Mouse (Mus musculus): Measurements from ENCODE around the gene Vmn1r167.
"Not testable (repeated sequence)": the region's sequence is repeated elsewhere in the genome, so short reads cannot be mapped to it uniquely, and the experiment has no call there.

The Vmn1r167 gene

GRCm38 (mm10) chr7:23507106-23507505 is at the start of gene Vmn1r167:
TSS of gene Vmn1r167 (minus strand) at chr7:23507206.
- DNase-seq (ENCODE audit: low spot score) = not testable (repeated sequence)

GRCm38 (mm10) chr7:23539432-23539831 is 32.4 kb upstream of the Vmn1r167 start, which contains the start of gene Vmn1r168:
TSS of gene Vmn1r168 (plus strand) at chr7:23539732.
- not testable (repeated sequence) for DNase-seq (ENCODE audit: low spot score)

GRCm38 (mm10) chr7:23472886-23473285 is 34.1 kb downstream of the Vmn1r167 start:
- DNase-seq (ENCODE audit: low spot score) = not testable (repeated sequence)

GRCm38 (mm10) chr7:23470832-23471231 is 36.2 kb downstream of the Vmn1r167 start:
- DNase-seq (ENCODE audit: low spot score) = not testable (repeated sequence)

- DNase-seq (ENCODE audit: low spot score) = not testable (repeated sequence)
These were observed 36.8 kb downstream of the Vmn1r167 start for GRCm38 (mm10) chr7:23470201-23470600.
